Mouse (Mus musculus): ENCODE results near the gene Epb41l1. TPM values are rescaled to one million over a fixed set of nuclear protein-coding genes. Genes with fewer than 3 reads are reported as not detected.
"Not testable (repeated sequence)": the region's sequence is repeated elsewhere in the genome, so short reads cannot be mapped to it uniquely, and the experiment has no call there.

The Epb41l1 gene
- total and polyA plus RNA-seq, 3 experiments = 0.09 to 8.4 (median 0.44) TPM

DNA sequence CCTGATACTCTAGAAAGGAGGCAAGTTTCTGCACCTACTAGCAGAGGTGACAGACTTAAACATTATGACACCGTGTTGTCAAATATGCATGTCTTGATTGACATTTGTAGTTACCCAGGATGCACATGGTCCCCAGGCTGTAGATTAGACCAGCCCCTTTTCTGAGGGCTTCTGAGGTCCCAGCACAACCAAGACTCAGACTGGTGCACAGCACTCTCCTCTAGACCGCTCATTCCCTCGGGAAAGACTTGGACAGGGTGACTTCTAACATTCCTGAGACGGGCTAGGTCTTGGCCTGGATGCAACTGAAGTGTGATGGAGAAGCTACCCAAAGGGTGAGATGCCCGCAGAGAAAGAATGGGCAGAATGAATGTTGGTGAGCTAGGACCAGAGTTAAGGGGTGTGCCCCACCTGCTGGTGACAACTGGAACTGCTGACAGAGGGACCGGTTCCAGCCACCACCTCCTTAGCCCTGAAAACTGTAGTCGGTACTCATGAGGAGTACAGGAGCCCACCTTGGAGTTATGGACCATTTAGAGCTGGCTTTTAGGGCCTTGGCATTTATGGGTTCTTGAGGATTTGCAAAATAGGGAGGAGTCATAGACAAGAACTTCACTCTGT, 95.0 kb downstream of the Epb41l1 start:
- Histone ChIP-seq H3K36me3 (replicated peaks) (no peaks in the 10 kb centered on the region), H3K27me3 (ENCODE audit: insufficient read depth, low read length) (peaks cover 22% of the 10 kb centered on the region)

DNA sequence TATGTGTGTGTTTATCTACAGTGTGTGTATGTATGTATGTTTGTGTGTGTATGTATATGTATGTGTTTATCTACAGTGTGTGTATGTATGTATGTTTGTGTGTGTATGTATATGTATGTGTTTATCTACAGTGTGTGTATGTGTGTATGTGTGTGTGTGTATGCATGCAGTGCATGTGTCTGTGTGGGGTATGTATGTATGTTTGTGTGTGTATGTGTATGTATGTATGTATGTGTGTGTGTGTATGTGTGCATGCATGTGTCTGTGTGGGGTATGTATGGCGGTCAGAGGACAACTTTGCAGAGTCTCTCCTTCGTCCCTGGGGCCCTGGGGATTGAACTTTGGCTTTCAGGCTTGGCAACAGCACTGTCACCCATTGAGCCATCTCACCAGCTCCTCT, 96.0 kb downstream of the Epb41l1 start:
- H3K4me3 ChIP-seq (ENCODE audit: low read depth, low read length); ATAC-seq (ENCODE audit: extremely low read depth, insufficient number of reproducible peaks, low FRiP score, poor library complexity, severe bottlenecking); H3K4me1 ChIP-seq (ENCODE audit: insufficient read depth, low read depth, low read length); H3K36me3 ChIP-seq (replicated peaks); H3K9me3 ChIP-seq (replicated peaks); DNase-seq (ENCODE audit: low spot score): not testable (repeated sequence)
- H3K27me3 ChIP-seq (ENCODE audit: insufficient read depth, low read length) = peaks cover 19% of the 10 kb centered on the region

More for the DNA sequence above, 95.0 kb downstream of the Epb41l1 start:
- DNase-seq (ENCODE audit: low spot score) (peak; percentile 53), ATAC-seq (ENCODE audit: extremely low read depth, insufficient number of reproducible peaks, low FRiP score, poor library complexity, severe bottlenecking) (no peak)
- no peaks in the 10 kb centered on the region for H3K4me1 ChIP-seq (ENCODE audit: insufficient read depth, low read depth, low read length)
- TF ChIP-seq CTCF (IDR thresholded peaks at IDR 0.05; ENCODE audit: low read depth, low read length) (peak; percentile 86), TAL1 (conservative IDR thresholded peaks at IDR 0.05; ENCODE audit: low read depth, low read length) (no peak), GATA1 (IDR thresholded peaks at IDR 0.05; ENCODE audit: borderline replicate concordance, low read length) (no peak)
- no peaks in the 10 kb centered on the region for H3K9me3 ChIP-seq (replicated peaks)
- H3K4me3 ChIP-seq (ENCODE audit: low read depth, low read length) = no peak overlapping the region

DNA sequence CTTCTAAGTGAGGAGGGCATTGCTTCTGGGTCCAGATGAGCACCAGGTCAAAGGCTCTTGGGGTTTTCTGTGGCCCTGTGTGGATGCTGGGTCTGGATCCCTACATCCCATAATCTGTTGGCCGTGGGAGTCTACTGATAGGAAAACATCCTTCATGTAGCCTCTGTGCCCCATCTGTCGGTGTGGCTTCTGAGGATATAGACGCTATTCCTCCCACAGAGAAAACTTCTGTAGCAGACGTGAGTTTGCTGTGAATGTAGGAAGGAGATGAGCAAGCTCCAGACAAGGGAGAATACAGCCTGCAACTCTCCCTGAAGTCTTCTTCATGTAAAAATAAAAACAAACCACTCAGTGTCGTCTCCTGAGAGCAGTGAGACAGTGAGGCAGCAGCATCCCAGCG, 97.6 kb downstream of the Epb41l1 start:
- DNase-seq (ENCODE audit: low spot score) (no peak), ATAC-seq (ENCODE audit: extremely low read depth, insufficient number of reproducible peaks, low FRiP score, poor library complexity, severe bottlenecking) (no peak)
- no peaks in the 10 kb centered on the region for H3K36me3 ChIP-seq (replicated peaks)
- peaks cover 31% of the 10 kb centered on the region for H3K27me3 ChIP-seq (ENCODE audit: insufficient read depth, low read length)
- no peak overlapping the region for H3K4me3 ChIP-seq (ENCODE audit: low read depth, low read length)
- no peaks in the 10 kb centered on the region for H3K4me1 ChIP-seq (ENCODE audit: insufficient read depth, low read depth, low read length)
- TF ChIP-seq POLR2AphosphoS5 (IDR thresholded peaks at IDR 0.05; ENCODE audit: insufficient replicate concordance, low read depth, low read length) (no peak), TAL1 (conservative IDR thresholded peaks at IDR 0.05; ENCODE audit: low read depth, low read length) (no peak), GATA1 (IDR thresholded peaks at IDR 0.05; ENCODE audit: borderline replicate concordance, low read length) (no peak), GATA2 (IDR thresholded peaks at IDR 0.05; ENCODE audit: borderline replicate concordance, low read depth, low read length) (no peak), CTCF (IDR thresholded peaks at IDR 0.05; ENCODE audit: low read depth, low read length) (no peak)
- no peaks in the 10 kb centered on the region for H3K9me3 ChIP-seq (replicated peaks)

DNA sequence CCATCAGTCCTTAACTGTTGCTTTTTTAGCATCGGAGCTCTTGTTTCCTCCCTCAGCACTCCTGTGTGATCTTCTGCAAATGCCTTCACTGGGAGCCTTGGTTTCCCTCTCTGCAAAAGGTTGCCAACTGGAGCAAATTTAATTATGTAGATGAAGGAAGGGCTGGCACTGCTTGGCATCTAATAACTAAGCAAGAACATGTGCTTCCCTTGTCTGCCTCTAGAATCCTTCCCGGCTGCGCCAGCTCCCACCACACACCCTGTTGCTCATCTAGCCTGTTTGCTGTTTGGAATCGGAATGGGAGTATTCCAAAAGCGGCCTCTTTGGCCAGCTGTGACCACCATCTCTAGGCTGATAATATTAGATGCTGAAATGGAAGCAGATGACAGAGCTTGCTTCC, 98.9 kb downstream of the Epb41l1 start:
- H3K36me3 ChIP-seq (replicated peaks) = no peaks in the 10 kb centered on the region
- TF ChIP-seq GATA2 (IDR thresholded peaks at IDR 0.05; ENCODE audit: borderline replicate concordance, low read depth, low read length) = no peak
- no peak for TF ChIP-seq TAL1 (conservative IDR thresholded peaks at IDR 0.05; ENCODE audit: low read depth, low read length)
- TF ChIP-seq CTCF (IDR thresholded peaks at IDR 0.05; ENCODE audit: low read depth, low read length) = no peak
- no peak for TF ChIP-seq POLR2AphosphoS5 (IDR thresholded peaks at IDR 0.05; ENCODE audit: insufficient replicate concordance, low read depth, low read length)
- TF ChIP-seq GATA1 (IDR thresholded peaks at IDR 0.05; ENCODE audit: borderline replicate concordance, low read length) = no peak

GRCm38 (mm10) chr2:156522994-156523393, 102.3 kb downstream of the Epb41l1 start:
- peaks cover 45% of the 10 kb centered on the region for H3K27me3 ChIP-seq (ENCODE audit: insufficient read depth, low read length)
- H3K4me3 ChIP-seq (ENCODE audit: low read depth, low read length) = no peak overlapping the region
- DNase-seq (ENCODE audit: low spot score) (no peak), ATAC-seq (ENCODE audit: extremely low read depth, insufficient number of reproducible peaks, low FRiP score, poor library complexity, severe bottlenecking) (no peak)
- H3K36me3 ChIP-seq (replicated peaks) = no peaks in the 10 kb centered on the region
- no peaks in the 10 kb centered on the region; the same call in 1 of the 2 replicates for H3K4me1 ChIP-seq (ENCODE audit: insufficient read depth, low read depth, low read length)
- H3K9me3 ChIP-seq (replicated peaks) = no peaks in the 10 kb centered on the region
- TF ChIP-seq GATA2 (IDR thresholded peaks at IDR 0.05; ENCODE audit: borderline replicate concordance, low read depth, low read length) (no peak), GATA1 (IDR thresholded peaks at IDR 0.05; ENCODE audit: borderline replicate concordance, low read length) (no peak), POLR2AphosphoS5 (IDR thresholded peaks at IDR 0.05; ENCODE audit: insufficient replicate concordance, low read depth, low read length) (no peak), TAL1 (conservative IDR thresholded peaks at IDR 0.05; ENCODE audit: low read depth, low read length) (no peak), CTCF (IDR thresholded peaks at IDR 0.05; ENCODE audit: low read depth, low read length) (no peak)

More for the DNA sequence above, 98.9 kb downstream of the Epb41l1 start:
- no peak overlapping the region for H3K4me3 ChIP-seq (ENCODE audit: low read depth, low read length)
- peaks cover 36% of the 10 kb centered on the region for H3K27me3 ChIP-seq (ENCODE audit: insufficient read depth, low read length)
- DNase-seq (ENCODE audit: low spot score) (no peak), ATAC-seq (ENCODE audit: extremely low read depth, insufficient number of reproducible peaks, low FRiP score, poor library complexity, severe bottlenecking) (no peak)
- H3K9me3 ChIP-seq (replicated peaks) = no peaks in the 10 kb centered on the region
- no peaks in the 10 kb centered on the region for H3K4me1 ChIP-seq (ENCODE audit: insufficient read depth, low read depth, low read length)

DNA sequence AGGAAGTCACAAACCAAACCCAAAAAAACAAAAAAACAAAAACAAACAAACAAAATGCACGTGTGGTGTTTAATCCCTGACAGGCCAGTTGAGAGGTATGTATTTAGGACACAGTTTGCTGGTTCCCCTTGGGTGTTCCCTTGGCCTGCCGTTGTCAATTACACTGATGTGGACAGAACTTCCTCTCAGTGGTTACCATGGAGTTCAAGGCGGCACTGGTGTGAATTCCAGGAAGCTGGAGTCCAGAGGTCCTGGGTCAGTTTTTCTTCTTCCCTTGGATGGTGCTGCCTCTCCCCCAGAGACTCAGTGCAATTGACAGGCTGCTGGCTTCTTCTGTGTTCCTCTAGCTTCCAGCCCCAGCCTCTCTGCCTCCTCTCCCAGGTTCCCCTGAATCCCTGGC, 103.4 kb downstream of the Epb41l1 start:
- Histone ChIP-seq H3K27me3 (ENCODE audit: insufficient read depth, low read length) (peaks cover 42% of the 10 kb centered on the region), H3K9me3 (replicated peaks) (no peaks in the 10 kb centered on the region), H3K4me1 (ENCODE audit: insufficient read depth, low read depth, low read length) (no peaks in the 10 kb centered on the region; the same call in 1 of the 2 replicates), H3K4me3 (ENCODE audit: low read depth, low read length) (no peak overlapping the region), H3K36me3 (replicated peaks) (no peaks in the 10 kb centered on the region)
- ATAC-seq (ENCODE audit: extremely low read depth, insufficient number of reproducible peaks, low FRiP score, poor library complexity, severe bottlenecking) = no peak
- TF ChIP-seq TAL1 (conservative IDR thresholded peaks at IDR 0.05; ENCODE audit: low read depth, low read length) (no peak), CTCF (IDR thresholded peaks at IDR 0.05; ENCODE audit: low read depth, low read length) (no peak), POLR2AphosphoS5 (IDR thresholded peaks at IDR 0.05; ENCODE audit: insufficient replicate concordance, low read depth, low read length) (no peak), GATA2 (IDR thresholded peaks at IDR 0.05; ENCODE audit: borderline replicate concordance, low read depth, low read length) (no peak), GATA1 (IDR thresholded peaks at IDR 0.05; ENCODE audit: borderline replicate concordance, low read length) (no peak)
- DNase-seq (ENCODE audit: low spot score) = no peak
